Mouse (Mus musculus): ENCODE data around the gene Smyd4. TPM values are rescaled to one million over a fixed set of nuclear protein-coding genes. Genes with fewer than 3 reads are reported as not detected.

The Smyd4 gene
- total and polyA plus RNA-seq, 3 experiments = 9.6 to 12.8 TPM; not detected in 1

DNA sequence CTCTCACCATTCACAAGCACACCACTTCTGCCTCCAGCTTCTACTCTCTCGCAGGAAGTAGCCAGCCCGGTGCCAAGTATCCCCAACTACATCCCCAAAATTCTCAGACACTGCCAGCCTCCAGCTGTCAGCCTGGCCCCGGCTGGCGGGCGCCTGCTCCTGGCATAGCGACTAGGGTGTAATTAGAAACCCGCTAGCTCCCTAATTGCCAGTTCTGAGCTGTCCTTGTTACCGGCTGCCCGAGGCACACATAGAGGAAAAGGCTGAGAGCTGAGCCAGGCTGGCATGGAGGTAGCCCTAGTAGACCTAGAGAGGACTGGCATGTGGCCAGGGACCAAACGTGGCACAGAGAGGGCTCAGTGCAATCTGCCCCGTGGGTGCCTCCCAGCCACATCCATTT lies 83.1 kb downstream of the Smyd4 start:
- peaks cover 0 to 2% of the 10 kb centered on the region in 2 experiments; a peak in 1 of 4 replicates for H3K36me3 ChIP-seq (ENCODE audit: control insufficient read depth in 1 of 2, insufficient read depth in 2 of 2, low read length in 2 of 2)
- DNase-seq (ENCODE audit: low read depth, low spot score) = no peak

GRCm38 (mm10) chr11:75434138-75434537 lies 85.9 kb downstream of the Smyd4 start:
- H3K36me3 ChIP-seq (ENCODE audit: control insufficient read depth in 1 of 2, insufficient read depth in 2 of 2, low read length in 2 of 2) = no peaks in the 10 kb centered on the region
- DNase-seq (ENCODE audit: low read depth, low spot score) = peak; percentile 40
- no peaks in the 10 kb centered on the region for H3K27me3 ChIP-seq (ENCODE audit: control insufficient read depth in 1 of 2, insufficient read depth in 2 of 2, low read length in 2 of 2)
- no peak overlapping the region for H3K9ac ChIP-seq (ENCODE audit: control insufficient read depth, low read depth, low read length, poor library complexity, severe bottlenecking)
- H3K4me3 ChIP-seq (ENCODE audit: control insufficient read depth in 1 of 2, insufficient read depth in 1 of 2, low read depth in 2 of 2, low read length in 2 of 2) = no peak overlapping the region
- H3K27ac ChIP-seq (ENCODE audit: control insufficient read depth, low read depth, low read length) = no peak overlapping the region
- no peaks in the 10 kb centered on the region for H3K79me2 ChIP-seq (ENCODE audit: control insufficient read depth, insufficient read depth, low read length, poor library complexity)
- H3K4me1 ChIP-seq (ENCODE audit: control insufficient read depth in 1 of 2, insufficient read depth in 2 of 2, low read length in 2 of 2) = peaks cover 0 to 6% of the 10 kb centered on the region in 2 experiments; a peak in 1 of 4 replicates
- TF ChIP-seq SMC3 (IDR thresholded peaks at IDR 0.05; ENCODE audit: low read depth, low read length) (peak; percentile 53), RAD21 (IDR thresholded peaks at IDR 0.05; ENCODE audit: low read depth, low read length) (peak; percentile 52), TCF12 (IDR thresholded peaks at IDR 0.05; ENCODE audit: low read depth, low read length) (no peak), CTCF (IDR thresholded peaks at IDR 0.05 in 2 of 3, conservative IDR thresholded peaks at IDR 0.05 in 1 of 3; ENCODE audit: control insufficient read depth in 1 of 3, insufficient read depth in 1 of 3, low read depth in 2 of 3, low read length in 3 of 3, poor library complexity in 1 of 3, severe bottlenecking in 1 of 3) (peak; percentile 54 to 78 (median 59); a peak in 5 of 6 replicates), POLR2AphosphoS5 (IDR thresholded peaks at IDR 0.05; ENCODE audit: borderline replicate concordance, low read depth, low read length) (no peak), POLR2A (IDR thresholded peaks at IDR 0.05; ENCODE audit: control insufficient read depth in 1 of 2, insufficient read depth in 1 of 2, low read depth in 1 of 2, low read length in 2 of 2, poor library complexity in 1 of 2) (no peak), MAX (IDR thresholded peaks at IDR 0.05; ENCODE audit: low read length) (no peak), ZC3H11A (IDR thresholded peaks at IDR 0.05; ENCODE audit: low read depth, low read length) (0 out of 2 replicates have a peak, but pooled peaks have one; percentile 32), MAZ (IDR thresholded peaks at IDR 0.05; ENCODE audit: low read depth, low read length) (no peak), NRF1 (IDR thresholded peaks at IDR 0.05; ENCODE audit: insufficient read depth, low read depth, low read length, poor library complexity, severe bottlenecking) (no peak), UBTF (IDR thresholded peaks at IDR 0.05; ENCODE audit: borderline replicate concordance, insufficient read depth, low read depth, low read length) (no peak), ETS1 (IDR thresholded peaks at IDR 0.05; ENCODE audit: low read depth, low read length) (no peak)
- no peaks in the 10 kb centered on the region for H3K9me3 ChIP-seq (replicated peaks; ENCODE audit: insufficient read depth, low read length)

More for the DNA sequence above, 83.1 kb downstream of the Smyd4 start:
- no peak overlapping the region for H3K9ac ChIP-seq (ENCODE audit: control insufficient read depth, low read depth, low read length, poor library complexity, severe bottlenecking)
- no peak overlapping the region for H3K27ac ChIP-seq (ENCODE audit: control insufficient read depth, low read depth, low read length)
- no peak overlapping the region for H3K4me3 ChIP-seq (ENCODE audit: control insufficient read depth in 1 of 2, insufficient read depth in 1 of 2, low read depth in 2 of 2, low read length in 2 of 2)
- H3K27me3 ChIP-seq (ENCODE audit: control insufficient read depth in 1 of 2, insufficient read depth in 2 of 2, low read length in 2 of 2) = no peaks in the 10 kb centered on the region
- peaks cover 0 to 14% of the 10 kb centered on the region in 2 experiments; a peak in 2 of 4 replicates for H3K4me1 ChIP-seq (ENCODE audit: control insufficient read depth in 1 of 2, insufficient read depth in 2 of 2, low read length in 2 of 2)
- no peaks in the 10 kb centered on the region for H3K9me3 ChIP-seq (replicated peaks; ENCODE audit: insufficient read depth, low read length)
- no peaks in the 10 kb centered on the region for H3K79me2 ChIP-seq (ENCODE audit: control insufficient read depth, insufficient read depth, low read length, poor library complexity)
- no peak for TF ChIP-seq JUND (IDR thresholded peaks at IDR 0.05; ENCODE audit: low read depth, low read length)
- TF ChIP-seq SIN3A (IDR thresholded peaks at IDR 0.05; ENCODE audit: low read length) = no peak
- TF ChIP-seq RAD21 (IDR thresholded peaks at IDR 0.05; ENCODE audit: low read depth, low read length) = no peak
- no peak for TF ChIP-seq KAT2A (conservative IDR thresholded peaks at IDR 0.05; ENCODE audit: low read depth, low read length)
- TF ChIP-seq NRF1 (IDR thresholded peaks at IDR 0.05; ENCODE audit: insufficient read depth, low read depth, low read length, poor library complexity, severe bottlenecking) = no peak
- no peak for TF ChIP-seq CHD1 (IDR thresholded peaks at IDR 0.05; ENCODE audit: low read depth, low read length)
- no peak for TF ChIP-seq ZNF384 (IDR thresholded peaks at IDR 0.05; ENCODE audit: low read depth, low read length)
- TF ChIP-seq GABPA (IDR thresholded peaks at IDR 0.05; ENCODE audit: low read depth, low read length) = no peak
- no peak for TF ChIP-seq POLR2A (IDR thresholded peaks at IDR 0.05; ENCODE audit: control insufficient read depth in 1 of 2, insufficient read depth in 1 of 2, low read depth in 1 of 2, low read length in 2 of 2, poor library complexity in 1 of 2)
- no peak for TF ChIP-seq POLR2AphosphoS2 (IDR thresholded peaks at IDR 0.05; ENCODE audit: low read length)
- TF ChIP-seq MYC (IDR thresholded peaks at IDR 0.05; ENCODE audit: low read depth, low read length) = no peak
- no peak for TF ChIP-seq TCF12 (IDR thresholded peaks at IDR 0.05; ENCODE audit: low read depth, low read length)
- no peak for TF ChIP-seq RCOR1 (IDR thresholded peaks at IDR 0.05; ENCODE audit: low read depth, low read length)
- TF ChIP-seq BHLHE40 (IDR thresholded peaks at IDR 0.05; ENCODE audit: borderline replicate concordance, low read depth, low read length) = no peak
- TF ChIP-seq ZC3H11A (IDR thresholded peaks at IDR 0.05; ENCODE audit: low read depth, low read length) = no peak
- no peak for TF ChIP-seq NELFE (IDR thresholded peaks at IDR 0.05; ENCODE audit: low read depth, low read length)
